Mouse (Mus musculus) inflammation-experienced regulatory T-cells (primary cell): ENCODE measurements around the gene Slc52a3. TPM values are rescaled to one million over a fixed set of nuclear protein-coding genes. Genes with fewer than 3 reads are reported as not detected.

Experiments
- polyA plus RNA-seq, 2 experiments: library from polyadenylated mRNA; unstranded; fragments of 100-300 nt; shearing (Covaris generic); gene quantifications; one replicate each; pipeline ENCODE4 v1.2.1; 2017

Slc52a3 gene
- 10 to 100 TPM; 12.6 to 22.2 TPM for polyA plus RNA-seq

GRCm38 (mm10) chr2:151996229-151997189, at the start of gene Slc52a3:
Gene Slc52a3, plus strand, starts transcription at chr2:151996511.

GRCm38 (mm10) chr2:151979470-151980354, 16.6 kb upstream of the Slc52a3 start, which contains the start of gene Fam110a:
Gene Fam110a, minus strand, starts transcription at chr2:151980219.

Other genes starting within 250 kb of the Slc52a3 start
- under 1 TPM; 0.13 to 0.47 TPM for gene Rspo4, start 153.6 kb upstream of the Slc52a3 start, polyA plus RNA-seq
- under 1 TPM; 0.19 to 0.91 TPM for gene Angpt4, start 85.3 kb upstream of the Slc52a3 start, polyA plus RNA-seq
- 10 to 100 TPM; 17.5 to 30.8 TPM for gene Fam110a, start 16.3 kb upstream of the Slc52a3 start, polyA plus RNA-seq
- not detected for gene Scrt2, start 85.0 kb downstream of the Slc52a3 start, polyA plus RNA-seq
- gene Srxn1, start 109.0 kb downstream of the Slc52a3 start, polyA plus RNA-seq = 1 to 10 TPM; 4.2 to 5.5 TPM
- gene Tcf15, start 147.1 kb downstream of the Slc52a3 start, polyA plus RNA-seq = not detected
- gene Csnk2a1, start 230.3 kb downstream of the Slc52a3 start, polyA plus RNA-seq = 10 to 100 TPM; 33.2 to 35.6 TPM